Mouse (Mus musculus): ENCODE data around the gene Cryba2. TPM values are rescaled to one million over a fixed set of nuclear protein-coding genes. Genes with fewer than 3 reads are reported as not detected.

The Cryba2 gene
- under 1 TPM in 1 of 2 experiments, not detected in 1; 0.48 TPM for total RNA-seq (2021)
- long read RNA-seq = 0 reads

DNA sequence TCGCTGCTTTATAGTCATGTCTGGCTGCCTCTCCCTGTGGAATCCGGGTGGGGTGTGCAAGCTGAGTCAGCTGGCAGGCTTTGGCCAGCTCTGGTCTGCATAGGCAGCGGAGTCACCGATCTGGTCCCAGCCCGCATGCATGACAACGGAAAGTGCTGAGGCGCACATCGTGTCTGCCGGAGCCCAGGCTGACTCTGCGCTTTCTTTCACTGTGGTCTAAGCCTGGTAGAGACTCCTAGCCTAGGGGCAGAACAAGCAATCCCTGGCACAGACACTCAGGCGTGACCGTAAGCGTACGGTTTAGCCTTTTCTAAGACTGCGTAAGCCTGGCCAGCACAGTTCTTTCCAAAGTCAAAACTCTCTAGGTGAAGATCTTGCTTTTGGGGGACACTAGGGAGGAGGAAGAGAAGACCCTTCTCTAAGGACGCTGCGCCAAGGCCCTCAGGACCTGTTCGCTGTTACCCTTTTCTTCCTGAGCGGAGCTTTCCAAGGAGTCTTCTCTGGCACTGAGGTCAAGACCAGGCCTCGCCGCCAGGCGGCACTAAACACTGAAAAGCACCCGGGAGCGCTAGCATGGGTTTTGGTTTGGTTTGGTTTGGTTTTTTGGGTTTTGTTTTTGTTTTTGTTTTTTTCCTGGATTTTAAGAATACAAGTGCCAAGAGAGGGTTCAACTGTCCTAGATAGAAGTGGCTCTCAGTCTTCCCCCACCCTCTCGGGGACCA is at the start of gene Cryba2:
Gene Cryba2 (minus strand): TSS at position 10 of the 722 bp plus-strand sequence.
- peak in 1 of 2 experiments; percentile 56 for DNase-seq (ENCODE audit: low spot score in 2 of 2)

DNA sequence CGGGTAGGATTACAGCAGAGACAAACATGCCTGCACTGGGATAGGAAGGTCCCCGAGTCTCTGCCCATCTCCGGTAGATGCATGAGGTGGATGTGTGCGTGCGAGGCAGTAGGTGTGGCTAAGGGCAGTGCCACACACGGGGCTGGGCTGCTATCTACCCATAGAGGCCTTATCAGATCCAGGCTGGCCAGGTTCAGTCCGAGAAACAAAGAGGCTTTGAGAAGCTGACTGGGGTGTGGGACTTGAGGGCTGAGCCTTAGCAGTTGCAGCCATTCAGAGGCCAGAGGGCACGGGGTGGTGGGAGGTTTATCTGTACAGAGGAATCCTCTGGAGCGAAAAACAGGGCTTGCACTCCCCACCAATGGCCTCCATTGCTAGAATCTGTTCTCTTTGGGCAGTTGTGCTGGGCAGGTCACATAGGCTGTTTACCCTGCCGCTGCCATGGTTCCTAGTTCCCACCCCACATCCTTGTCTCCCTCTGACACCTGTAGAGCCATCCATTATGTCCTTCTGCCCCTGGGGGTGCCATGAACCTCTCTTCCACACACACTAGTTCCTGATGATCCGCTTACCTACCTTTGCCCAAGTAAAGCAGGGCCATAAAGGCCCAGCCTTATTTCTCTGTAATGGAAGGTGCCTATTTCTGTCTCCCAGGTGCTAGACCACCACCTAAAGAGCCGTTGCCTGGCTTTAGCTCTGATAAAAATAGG is 48.9 kb upstream of the Cryba2 start:
- DNase-seq (ENCODE audit: low spot score in 2 of 2) = no peak

DNA sequence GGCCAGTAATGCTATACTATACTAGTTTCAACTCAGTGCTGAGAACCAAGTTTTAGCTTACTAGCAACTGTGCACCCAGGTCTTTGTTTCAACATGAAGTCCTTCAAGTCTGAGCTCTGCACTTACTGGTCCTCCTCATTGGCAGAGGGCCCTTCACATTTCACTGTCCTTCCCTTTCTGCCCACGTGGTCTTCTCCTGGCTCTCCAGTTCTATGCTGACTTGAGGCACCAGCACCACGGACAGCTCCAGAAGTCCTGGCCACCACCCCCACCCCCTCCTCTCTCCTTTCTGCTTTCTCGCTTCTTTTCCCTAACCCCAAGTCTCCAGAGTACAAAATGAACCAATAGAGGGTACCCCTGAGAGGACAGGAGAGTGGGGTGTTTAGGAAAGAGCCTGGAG is 46.8 kb upstream of the Cryba2 start:
- DNase-seq (ENCODE audit: low spot score in 2 of 2) = no peak

DNA sequence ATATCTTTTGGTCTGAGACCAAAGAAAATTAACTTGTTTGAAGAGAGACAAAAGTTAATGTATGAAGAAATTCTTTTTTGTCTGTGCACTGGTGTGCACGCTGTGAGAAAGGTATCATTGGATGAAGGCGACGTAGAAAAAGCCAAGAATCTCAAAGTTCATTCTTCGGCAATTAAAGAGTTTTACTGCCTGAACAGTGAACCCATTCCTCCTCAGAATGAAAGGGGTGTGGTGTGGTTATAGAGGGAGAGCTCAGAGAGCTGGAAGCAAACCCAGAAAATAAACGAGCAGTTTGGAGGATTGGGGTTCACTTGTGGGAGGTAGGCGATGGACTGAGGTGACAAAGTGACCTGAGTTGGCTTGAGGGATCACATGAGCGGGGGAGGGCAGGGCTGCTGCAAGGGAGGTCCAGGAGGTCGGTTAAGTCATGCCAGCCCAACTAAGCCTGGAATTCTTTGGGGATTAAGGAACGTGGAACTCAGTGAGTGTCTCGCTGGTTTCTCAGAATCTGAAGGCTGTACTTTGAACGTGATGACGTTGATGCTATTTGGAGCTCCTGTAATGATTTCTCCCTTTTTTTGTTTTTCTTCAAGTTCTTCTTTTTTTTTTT is 43.4 kb upstream of the Cryba2 start:
- DNase-seq (ENCODE audit: low spot score in 2 of 2) = no peak

DNA sequence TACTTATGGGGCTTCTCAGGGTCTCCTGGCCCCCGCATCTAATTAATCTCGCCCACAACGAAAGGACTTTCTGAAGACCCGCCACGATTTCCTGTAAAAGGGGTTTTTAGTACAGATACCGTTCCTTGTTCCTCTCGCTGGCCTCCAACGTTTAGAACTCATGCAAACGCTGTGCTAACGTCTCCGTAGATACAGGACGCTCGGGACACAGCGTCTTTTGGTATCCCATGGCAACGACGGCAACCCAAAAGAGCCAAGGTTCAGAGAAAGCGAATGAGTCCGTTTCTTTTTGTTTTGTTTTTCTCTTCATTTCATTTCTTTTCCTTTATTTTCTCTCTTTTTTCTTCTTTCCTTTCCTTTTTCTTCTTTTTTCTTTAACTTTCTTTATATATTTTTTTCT is 42.5 kb upstream of the Cryba2 start, which contains the start of gene Cfap65:
Gene Cfap65 (minus strand): TSS at position 198 of the 400 bp plus-strand sequence.
- peak; percentile 46 to 81 for DNase-seq (ENCODE audit: low spot score in 2 of 2)

DNA sequence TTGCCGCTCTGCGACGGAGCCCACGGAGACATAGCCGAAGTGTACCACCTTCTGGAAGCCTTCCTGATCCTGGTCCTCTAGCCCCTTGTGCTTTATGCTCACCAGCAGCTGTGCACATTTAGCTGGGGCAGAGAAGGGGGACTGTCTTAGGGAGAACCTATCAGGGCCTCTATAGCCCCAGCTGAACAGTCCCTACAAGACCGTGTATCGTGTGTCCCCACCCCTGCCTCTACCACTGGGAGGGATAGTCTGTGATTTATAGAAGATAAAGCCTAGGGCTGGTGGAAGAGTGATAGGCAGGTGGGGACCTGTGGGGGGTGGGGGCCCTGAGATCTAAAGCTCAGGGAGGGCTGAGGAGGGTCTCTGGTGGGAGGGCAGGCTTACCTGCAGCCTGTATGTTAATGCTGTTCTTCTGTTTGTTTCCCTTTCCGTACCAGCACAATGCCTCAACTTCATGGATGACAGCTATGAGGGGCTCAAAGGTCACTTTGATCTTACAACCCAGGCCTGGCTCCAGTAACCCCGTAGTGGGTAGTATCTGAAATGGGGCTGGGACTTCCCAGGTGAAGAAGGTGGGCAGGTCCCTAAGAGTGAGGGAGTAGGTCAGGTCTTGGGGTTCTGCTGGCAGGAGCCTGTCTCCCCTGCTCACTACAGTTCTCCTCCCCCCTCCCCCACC is 34.8 kb upstream of the Cryba2 start:
- DNase-seq (ENCODE audit: low spot score in 2 of 2) = no peak

DNA sequence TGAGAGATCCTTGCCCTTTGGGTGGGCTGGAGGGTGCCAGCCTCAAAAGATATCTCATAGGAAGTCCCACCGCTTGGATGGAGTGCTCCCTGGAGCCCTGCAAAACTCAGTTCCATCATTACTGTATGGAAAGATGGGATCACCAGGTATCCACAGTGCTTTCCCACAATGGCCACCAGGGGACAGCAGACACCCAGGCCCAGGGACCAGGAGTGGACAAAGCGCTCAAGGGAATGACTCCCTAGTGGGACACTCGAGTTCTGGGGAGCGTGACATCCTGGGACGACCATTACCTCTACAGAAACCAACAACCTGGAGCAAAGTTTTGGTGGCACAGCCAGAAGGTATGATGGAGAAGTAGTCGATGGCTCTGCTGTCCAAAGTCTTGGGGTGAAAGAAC is 33.8 kb upstream of the Cryba2 start:
- DNase-seq (ENCODE audit: low spot score in 2 of 2) = peak in 1 of 2 experiments; percentile 38

DNA sequence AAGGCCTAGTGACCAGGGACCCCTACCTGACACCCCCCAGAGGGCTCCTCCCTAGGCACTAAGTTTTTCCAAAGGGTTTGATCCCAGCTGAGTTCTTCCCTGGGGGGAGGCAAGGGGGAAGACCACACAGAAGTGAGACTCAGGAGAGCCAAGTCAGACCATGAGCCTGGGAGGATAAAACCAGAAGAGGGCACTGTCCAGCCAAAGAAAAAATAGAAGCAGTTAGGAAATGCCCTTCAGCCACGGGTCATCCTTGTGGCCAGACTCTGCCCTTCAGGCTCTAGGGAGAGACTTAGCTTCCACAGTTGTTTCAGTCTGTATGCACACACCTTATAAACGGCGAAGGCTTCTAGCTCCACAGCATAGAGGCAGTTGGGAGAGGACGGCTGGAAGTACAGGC is 31.5 kb upstream of the Cryba2 start:
- DNase-seq (ENCODE audit: low spot score in 2 of 2) = no peak

DNA sequence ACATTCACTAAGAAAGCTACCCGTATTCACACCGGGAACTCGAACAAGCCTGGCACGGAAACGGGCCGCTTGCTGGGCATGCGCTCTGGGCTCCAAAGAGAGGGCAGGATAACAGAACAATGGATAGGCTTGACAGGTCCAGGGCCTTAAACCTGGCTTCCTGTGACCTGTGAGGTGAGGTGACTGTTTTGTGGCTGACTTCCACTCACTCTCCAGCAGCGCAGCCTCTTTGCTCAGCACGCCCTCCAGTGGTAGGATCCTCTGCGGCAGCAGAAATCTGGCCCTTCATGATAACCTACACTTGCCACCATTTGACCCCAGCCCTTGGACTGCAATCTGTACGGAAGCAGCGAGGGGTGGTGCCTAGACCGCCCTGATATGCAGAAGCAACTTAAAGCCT is 22.8 kb upstream of the Cryba2 start:
- DNase-seq (ENCODE audit: low spot score in 2 of 2) = no peak

DNA sequence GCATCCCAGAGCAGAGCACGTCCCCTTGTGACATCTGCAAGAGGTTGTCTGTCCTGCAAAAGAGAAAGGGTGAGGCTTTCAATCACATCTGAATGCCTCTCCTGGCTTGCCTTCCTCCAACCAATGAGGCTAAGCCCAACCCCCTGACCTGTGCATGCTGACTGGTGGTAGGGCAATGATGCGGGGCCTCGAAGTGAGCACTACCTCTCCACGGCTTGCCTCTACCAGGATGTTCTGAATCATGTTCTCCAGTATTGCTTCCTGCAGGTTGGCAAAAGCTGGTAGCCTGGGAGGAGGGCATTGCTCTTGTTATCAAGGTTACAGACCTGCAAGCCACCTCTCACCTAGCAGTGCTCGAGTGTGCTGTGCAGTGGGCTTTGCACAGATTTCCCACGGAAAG is 9.2 kb upstream of the Cryba2 start:
- no peak for DNase-seq (ENCODE audit: low spot score in 2 of 2)

DNA sequence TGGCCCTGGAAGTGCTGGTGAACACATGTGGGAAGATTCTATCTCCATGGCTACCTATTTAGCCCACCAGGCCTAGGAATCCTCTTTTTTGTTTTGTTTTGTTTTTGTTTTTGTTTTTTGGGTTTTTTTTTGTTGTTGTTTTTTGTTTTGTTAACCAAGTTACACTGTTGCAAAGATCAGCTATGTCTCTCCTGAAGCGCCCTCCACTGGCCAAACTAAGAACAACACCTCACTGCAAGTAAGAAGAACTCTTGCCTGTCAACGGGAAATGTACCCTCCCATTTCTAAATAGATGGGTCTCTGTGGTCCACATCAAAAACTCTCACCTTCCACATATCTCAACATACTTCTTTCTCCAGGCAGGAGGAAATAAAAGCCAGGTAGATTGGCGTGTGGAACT is 8.7 kb upstream of the Cryba2 start:
- peak in 1 of 2 experiments; percentile 76 for DNase-seq (ENCODE audit: low spot score in 2 of 2)

DNA sequence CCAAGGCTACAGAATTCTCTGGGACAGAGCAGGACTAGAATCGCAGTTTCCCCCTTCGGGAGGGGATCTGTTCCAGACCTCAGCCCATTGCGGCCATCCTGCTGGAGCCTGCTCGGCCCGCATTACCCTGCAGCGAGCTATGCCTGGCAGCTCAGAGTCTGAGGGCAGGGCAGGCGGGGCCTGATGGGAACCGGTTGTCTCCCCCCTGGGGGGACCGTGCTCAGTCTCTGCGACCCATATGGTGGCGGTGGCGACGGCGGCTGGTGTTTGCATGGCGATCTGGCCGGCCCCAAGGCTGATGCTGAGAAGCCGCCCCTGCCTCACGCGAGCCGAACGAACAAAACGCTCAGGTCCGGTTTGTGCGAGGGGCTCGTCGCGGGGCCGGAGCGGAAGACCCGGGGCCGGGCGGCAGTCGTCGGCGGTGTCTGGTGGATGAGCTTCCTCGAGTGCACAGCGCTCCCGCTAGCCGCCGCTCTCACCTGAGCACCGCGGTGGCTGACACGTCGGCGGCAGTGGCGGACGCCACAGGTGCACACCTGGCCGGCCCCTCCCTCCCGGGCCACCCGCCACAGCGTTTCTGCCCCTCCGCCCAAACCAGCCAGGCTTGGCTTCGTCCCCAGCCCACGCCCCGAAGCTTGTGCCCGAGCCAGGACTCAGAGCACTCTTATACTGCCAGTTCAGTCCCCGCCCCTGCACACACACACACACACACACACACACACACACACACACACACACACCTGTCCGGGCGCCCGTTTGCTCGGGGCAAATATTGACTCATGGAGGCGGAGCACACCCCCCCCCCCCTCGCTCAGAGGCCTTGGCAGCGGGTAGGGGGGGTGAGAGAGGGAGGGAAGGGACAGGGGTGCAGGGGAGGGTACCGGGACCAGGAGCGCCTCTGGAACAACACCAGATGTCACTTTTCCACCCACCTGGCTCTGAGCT is 7.7 kb upstream of the Cryba2 start:
- no peak for DNase-seq (ENCODE audit: low spot score in 2 of 2)

DNA sequence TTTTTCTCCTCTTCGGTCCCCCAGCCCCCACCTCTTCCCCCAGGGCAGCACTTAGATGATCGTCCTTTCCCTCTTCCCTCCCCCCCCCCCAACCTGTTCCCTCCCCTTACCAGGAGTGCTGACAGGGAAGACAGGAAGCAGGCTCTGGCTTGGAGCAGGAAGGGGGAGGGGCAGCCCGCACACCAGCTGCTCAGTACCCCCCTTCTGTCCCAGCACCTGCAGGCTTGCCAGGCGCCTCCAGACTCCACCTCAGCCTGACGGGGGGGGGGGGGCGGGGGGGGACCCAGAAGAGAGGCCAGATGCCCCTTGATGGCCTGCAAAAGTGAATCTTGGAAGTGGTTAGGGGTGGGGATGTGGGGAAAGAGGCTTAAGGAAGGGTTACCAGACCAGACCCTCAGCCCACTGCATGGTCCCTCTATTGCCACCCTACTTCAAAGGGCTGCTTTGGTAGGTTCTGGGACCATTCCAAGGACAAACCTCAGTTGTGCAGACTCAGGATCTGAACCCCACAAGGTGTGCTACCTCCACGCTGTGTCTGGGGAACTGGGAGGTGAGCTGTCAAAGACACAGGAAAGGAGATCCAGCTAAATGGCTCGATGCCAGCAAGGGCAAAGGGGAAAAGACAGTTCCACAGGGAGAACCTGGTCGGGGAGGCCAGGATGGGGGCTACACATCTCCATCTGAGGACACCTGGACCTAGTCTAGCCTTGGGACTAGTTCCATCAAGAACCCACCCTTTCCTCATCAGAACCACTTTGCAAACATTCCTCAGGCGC is 5.9 kb upstream of the Cryba2 start:
- no peak for DNase-seq (ENCODE audit: low spot score in 2 of 2)

DNA sequence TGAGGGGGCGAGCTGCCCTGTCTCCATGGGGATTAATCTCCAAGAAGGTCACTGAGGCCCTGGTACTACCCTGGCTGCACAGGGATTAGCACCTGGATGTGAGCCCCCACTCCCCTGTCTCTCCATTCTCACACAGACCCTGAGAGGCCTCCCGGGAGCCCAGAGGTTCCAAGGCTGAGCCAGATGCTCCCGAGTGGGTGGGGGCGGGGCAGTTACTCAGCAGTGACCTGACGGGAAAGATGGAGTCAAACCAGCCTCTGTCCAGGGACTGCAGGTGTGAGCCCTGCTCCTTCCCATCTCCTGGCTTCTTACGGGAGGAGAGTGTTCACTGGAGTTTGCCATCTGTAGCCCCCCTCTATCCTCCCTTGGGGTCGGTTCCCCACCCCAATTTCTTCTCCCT is 5.0 kb upstream of the Cryba2 start:
- no peak for DNase-seq (ENCODE audit: low spot score in 2 of 2)

DNA sequence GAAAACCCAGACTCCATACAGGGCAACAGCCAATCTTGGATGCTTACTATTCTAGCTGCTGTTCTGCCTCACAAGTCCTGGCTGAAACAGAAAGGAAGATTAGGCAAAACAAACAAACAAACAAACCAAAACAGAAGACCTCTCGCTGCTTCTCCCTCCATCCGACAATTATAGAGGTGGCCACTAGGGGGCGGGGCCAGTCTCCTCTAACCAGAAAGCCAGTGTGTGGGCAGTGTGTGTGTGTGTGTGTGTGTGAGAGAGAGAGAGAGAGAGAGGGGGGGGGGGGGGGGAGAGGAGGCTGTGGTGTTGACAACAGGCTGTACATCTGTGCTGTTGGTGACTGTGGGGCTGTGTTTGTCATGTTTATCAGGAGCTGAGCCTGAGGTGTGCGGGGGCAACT is 2.0 kb upstream of the Cryba2 start:
- DNase-seq (ENCODE audit: low spot score in 2 of 2) = peak; percentile 47 to 72

DNA sequence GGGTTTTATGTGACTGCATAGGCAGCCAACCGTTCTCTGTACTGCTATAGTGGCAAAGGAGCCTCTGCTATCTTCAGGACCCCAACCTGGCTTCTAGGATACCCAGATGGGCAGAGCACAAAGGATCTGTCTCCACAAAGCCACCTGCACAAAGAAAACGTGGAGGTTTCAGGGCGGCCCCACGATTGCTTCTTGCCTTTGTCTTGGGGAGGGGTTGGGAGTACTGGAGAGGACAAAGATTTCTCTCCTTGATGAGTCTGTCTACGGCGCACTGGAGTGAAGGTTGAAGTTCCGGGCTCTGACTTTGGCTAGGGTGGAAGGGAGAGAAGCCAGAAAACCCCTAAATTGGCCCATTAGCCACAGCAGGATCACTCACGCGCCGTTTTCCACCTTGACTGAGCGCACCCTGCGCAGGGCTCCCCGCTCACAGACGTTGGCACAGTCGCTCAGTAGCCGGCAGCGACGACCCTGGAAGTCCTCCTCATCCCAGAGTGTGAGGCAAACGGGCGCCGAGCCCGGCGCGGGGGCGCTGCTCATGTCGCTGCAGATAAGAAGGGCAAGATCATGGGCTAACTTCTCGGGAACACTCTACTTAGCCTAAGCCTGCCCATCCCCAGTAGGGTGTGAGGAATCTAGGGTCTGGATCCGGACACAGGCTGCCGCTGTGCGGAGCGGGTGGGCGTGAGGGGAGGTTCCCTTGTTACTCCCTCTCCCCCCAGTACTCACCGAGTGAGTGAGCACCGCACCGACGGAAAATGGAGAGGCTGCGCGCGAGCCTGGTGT is 401 bp downstream of the Cryba2 start:
- DNase-seq (ENCODE audit: low spot score in 2 of 2) = no peak

DNA sequence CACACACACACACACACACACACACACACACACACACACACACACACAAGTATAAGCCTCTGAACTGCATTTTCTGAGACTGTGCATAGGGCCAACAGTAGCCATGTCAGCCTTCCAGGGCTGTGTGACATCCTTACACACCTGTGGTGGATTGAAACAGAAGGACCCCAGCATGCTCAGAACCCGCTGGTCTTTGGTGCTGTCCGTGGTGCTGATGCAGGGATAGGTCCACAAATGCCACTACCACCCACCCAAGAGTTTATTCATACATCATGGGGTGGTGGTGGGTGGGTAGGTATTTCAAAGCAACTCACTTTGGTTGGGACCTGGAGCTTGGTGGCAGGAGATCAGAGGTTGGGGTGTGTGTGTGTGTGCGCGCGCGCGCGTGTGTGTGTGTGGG is 1.4 kb downstream of the Cryba2 start:
- no peak for DNase-seq (ENCODE audit: low spot score in 2 of 2)

DNA sequence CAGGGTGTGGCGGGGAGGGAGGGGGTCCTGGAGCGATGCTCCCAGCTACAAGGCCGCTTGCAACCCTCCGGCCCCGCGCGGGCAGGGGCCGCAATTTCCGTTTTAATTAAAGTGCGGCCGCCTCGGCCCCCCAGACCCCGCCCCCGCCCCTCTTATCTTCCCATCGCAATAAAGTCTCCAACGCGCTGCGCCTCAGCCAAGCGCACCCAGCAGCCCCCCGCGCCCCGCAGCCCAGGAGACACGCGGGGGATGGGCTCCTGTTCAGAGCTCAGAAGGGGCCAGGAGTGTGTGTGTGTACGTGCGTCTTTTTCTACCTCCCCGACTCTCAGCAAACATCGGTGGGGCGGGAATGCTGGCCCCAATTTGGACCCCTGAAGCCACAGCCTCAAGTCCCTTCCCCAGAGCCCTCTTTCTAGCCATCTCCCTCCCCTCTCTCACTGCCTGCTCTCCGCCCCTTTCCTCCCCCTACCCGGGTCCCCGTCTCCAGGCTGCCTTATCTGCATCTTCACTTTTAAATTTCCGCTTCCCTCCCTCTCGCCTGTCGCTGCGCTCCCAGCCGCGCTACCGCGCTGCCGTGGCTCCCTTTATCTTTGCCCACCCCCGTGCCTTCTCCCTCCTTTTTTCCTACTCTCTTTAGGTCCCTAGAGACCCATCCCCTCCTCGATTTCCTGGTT is 7.4 kb downstream of the Cryba2 start, which contains the start of gene Fev:
Gene Fev (minus strand): TSS at position 51 of the 674 bp plus-strand sequence.
- no peak for DNase-seq (ENCODE audit: low spot score in 2 of 2)
